Mouse (Mus musculus) lung, embryonic 16.5 days (tissue): Measurements from ENCODE around the gene Gm9837. TPM values are rescaled to one million over a fixed set of nuclear protein-coding genes. Genes with fewer than 3 reads are reported as not detected.

Experiments used
- ATAC-seq: fragments of 200-750 bp; cut with Nextera tagmentation; 2 replicates; pipeline ENCODE4 v1.8.0; 2017; ENCODE audit warnings: low read depth, mild to moderate bottlenecking, moderate library complexity
- H3K27ac ChIP-seq: fragments of 300-500 bp; sonication (generic); 2 replicates; pipeline ENCODE4 v1.5.1; 2014; ENCODE audit warnings: mild to moderate bottlenecking, control low read depth, low read length
- H3K27me3 ChIP-seq: fragments of 300-500 bp; sonication (generic); 2 replicates; pipeline ENCODE4 v1.6.1; 2014; ENCODE audit warnings: low read depth, low read length, mixed read lengths; ENCODE audit not compliant: control insufficient read depth, insufficient read depth
- H3K36me3 ChIP-seq: fragments of 300-500 bp; sonication (generic); 2 replicates; pipeline ENCODE4 v1.6.1; 2014; ENCODE audit warnings: low read length; ENCODE audit not compliant: control insufficient read depth, insufficient read depth
- H3K4me1 ChIP-seq: fragments of 300-500 bp; sonication (generic); replicated peaks from 2 replicates; pipeline ENCODE4 v1.6.1; 2014; ENCODE audit warnings: low read length, mixed read lengths; ENCODE audit not compliant: control insufficient read depth, insufficient read depth
- H3K4me2 ChIP-seq: fragments of 300-500 bp; sonication (generic); 2 replicates; pipeline ENCODE4 v1.6.1; 2014; ENCODE audit warnings: low read depth, low read length, control low read depth
- H3K4me3 ChIP-seq: fragments of 300-500 bp; sonication (generic); 2 replicates; pipeline ENCODE4 v1.5.1; 2014; ENCODE audit warnings: mild to moderate bottlenecking, low read length, control low read depth
- H3K9ac ChIP-seq: fragments of 300-500 bp; sonication (generic); 2 replicates; pipeline ENCODE4 v1.6.1; 2014; ENCODE audit warnings: low read length, control low read depth
- H3K9me3 ChIP-seq: fragments of 300-500 bp; sonication (generic); 2 replicates; pipeline ENCODE4 v1.6.1; 2016; ENCODE audit warnings: low read length; ENCODE audit not compliant: control insufficient read depth
- WGBS: fragments of 180-500 bp; shearing (Covaris S2); extraction: QIAGEN DNeasy Blood & Tissue Kit; methylation state at CpG from one replicate; pipeline ENCODE4 v1.1.7; 2014; 5-methylcytosine and 5-hydroxymethylcytosine counted together
- polyA plus RNA-seq: library from polyadenylated mRNA; unstranded; fragments of >200 nt; fragmentation: Nextera tagmentation; extraction: Ambion mirVana; gene quantifications from 2 replicates; pipeline ENCODE4 v1.2.1, GENCODE M21; 2015

Gene Gm9837
- polyA plus RNA-seq, 1 experiment from 2014 or later = not detected

GRCm38 (mm10) chr11:53505026-53505663 is 34.9 kb upstream of the Gm9837 start:
- Histone ChIP-seq H3K36me3 (no peaks in the 10 kb centered on the region), H3K27me3 (no peaks in the 10 kb centered on the region), H3K4me2 (no peak overlapping the region), H3K27ac (no peak overlapping the region), H3K9ac (no peak overlapping the region), H3K9me3 (no peaks in the 10 kb centered on the region), H3K4me1 (peaks cover 5% of the 10 kb centered on the region; the same call in 1 of the 2 replicates), H3K4me3 (no peak overlapping the region)
- ATAC-seq = no peak
- 64% methylated on average over 5 of the region's 5 CpGs for WGBS

- no peak for ATAC-seq
- no peaks in the 10 kb centered on the region for H3K9me3 ChIP-seq
- H3K9ac ChIP-seq = no peak overlapping the region
- H3K27me3 ChIP-seq = no peaks in the 10 kb centered on the region
- peaks cover 5% of the 10 kb centered on the region; the same call in 1 of the 2 replicates for H3K4me1 ChIP-seq
- 80% methylated on average over 8 of the region's 8 CpGs for WGBS
- no peaks in the 10 kb centered on the region for H3K36me3 ChIP-seq
- H3K27ac ChIP-seq = no peak overlapping the region
- H3K4me3 ChIP-seq = no peak overlapping the region
- H3K4me2 ChIP-seq = no peak overlapping the region
These were observed 34.1 kb upstream of the Gm9837 start for GRCm38 (mm10) chr11:53504376-53504775.

DNA sequence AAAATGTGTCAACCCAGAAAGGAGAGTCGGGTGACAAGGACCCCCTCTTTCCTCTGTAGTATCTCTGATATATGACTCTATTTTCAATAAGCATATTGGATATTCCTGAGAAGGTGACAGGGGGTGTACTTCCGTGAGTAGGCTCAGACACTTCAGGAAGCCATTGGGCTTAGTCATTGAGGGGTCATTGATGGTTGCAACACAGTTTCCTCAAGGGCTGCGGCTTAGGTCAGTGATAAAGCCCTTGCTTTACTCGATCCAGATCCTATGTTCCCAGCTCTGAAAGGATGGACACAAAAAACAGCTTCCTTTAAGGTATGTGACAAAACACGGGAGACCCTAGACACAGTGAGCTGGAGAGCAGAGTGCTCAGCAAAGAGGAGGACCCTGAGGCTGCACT is 33.5 kb upstream of the Gm9837 start:
- ATAC-seq = no peak
- Histone ChIP-seq H3K4me1 (peaks cover 5% of the 10 kb centered on the region; the same call in 1 of the 2 replicates), H3K27ac (no peak overlapping the region), H3K9ac (no peak overlapping the region), H3K4me3 (no peak overlapping the region), H3K4me2 (no peak overlapping the region), H3K36me3 (no peaks in the 10 kb centered on the region), H3K9me3 (no peaks in the 10 kb centered on the region), H3K27me3 (no peaks in the 10 kb centered on the region)
- WGBS = 73% methylated on average over 5 of the region's 5 CpGs

DNA sequence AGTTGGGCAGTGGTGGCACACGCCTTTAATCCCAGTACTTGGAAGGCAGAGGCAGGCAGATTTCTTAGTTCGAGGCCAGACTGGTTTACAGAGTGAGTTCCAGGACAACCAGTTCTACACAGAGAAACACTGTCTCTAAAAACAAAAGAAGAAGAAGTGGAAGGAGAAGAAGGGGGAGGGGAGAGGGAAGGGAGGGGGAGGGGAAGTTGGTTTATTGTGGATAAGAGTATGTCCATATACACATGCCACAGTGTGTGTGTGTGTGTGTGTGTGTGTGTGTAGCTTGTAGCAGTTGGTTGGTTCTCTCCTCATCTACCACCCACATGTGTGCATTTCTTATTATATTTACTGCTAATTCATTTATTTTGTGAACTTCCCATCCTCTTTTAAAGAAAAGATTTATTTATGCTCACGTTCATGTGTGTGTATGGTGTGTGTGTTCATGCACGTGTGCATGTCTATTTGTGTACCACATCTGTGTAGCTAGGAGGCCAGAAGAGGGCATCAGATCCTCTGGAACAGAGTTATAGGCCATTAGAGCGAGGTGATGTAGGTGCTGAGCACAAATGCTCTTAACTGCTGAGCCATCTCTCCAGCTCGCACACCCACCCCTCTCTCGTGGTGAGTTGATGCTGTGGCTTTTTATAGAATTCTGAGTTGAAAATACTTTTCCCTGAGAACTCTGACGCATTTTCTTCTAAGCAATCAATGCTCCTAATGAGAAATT is 31.9 kb upstream of the Gm9837 start:
- no peak for ATAC-seq
- H3K9me3 ChIP-seq = no peaks in the 10 kb centered on the region
- no peak overlapping the region for H3K4me3 ChIP-seq
- H3K9ac ChIP-seq = no peak overlapping the region
- no peaks in the 10 kb centered on the region for H3K36me3 ChIP-seq
- no peak overlapping the region for H3K27ac ChIP-seq
- H3K27me3 ChIP-seq = no peaks in the 10 kb centered on the region
- 72% methylated on average over 8 of the region's 8 CpGs for WGBS
- H3K4me2 ChIP-seq = no peak overlapping the region
- peaks cover 5% of the 10 kb centered on the region; the same call in 1 of the 2 replicates for H3K4me1 ChIP-seq

DNA sequence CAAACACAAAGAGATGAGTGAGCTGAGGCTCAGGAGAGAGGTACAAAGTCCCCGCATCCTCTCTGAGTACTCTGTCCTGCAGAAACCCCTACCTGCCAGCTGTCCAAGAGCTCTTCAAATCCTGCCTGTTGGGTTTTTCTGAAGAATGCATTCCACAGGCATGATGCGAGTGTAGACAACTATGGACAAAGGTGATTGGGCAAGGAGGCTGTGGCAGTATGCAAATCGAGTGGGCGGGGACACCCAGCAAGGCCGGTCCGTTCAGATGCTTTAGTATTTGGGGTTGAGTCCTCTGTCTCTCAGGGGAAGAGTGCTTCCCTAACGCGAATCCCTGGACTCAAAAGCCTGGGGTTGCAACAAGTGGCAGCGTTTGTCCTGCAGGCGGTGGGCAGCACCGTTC is 30.3 kb upstream of the Gm9837 start:
- Histone ChIP-seq H3K9me3 (no peaks in the 10 kb centered on the region), H3K4me3 (no peak overlapping the region), H3K4me1 (peaks cover 5% of the 10 kb centered on the region; the same call in 1 of the 2 replicates), H3K9ac (no peak overlapping the region), H3K27me3 (no peaks in the 10 kb centered on the region), H3K27ac (no peak overlapping the region), H3K4me2 (peak overlapping the region; percentile 36), H3K36me3 (no peaks in the 10 kb centered on the region)
- ATAC-seq = peak; percentile 90
- WGBS = 9% methylated on average over 11 of the region's 11 CpGs

GRCm38 (mm10) chr11:53496946-53497345 is 26.7 kb upstream of the Gm9837 start:
- no peaks in the 10 kb centered on the region for H3K36me3 ChIP-seq
- no peak overlapping the region for H3K27ac ChIP-seq
- H3K4me1 ChIP-seq = peaks cover 5% of the 10 kb centered on the region; the same call in 1 of the 2 replicates
- ATAC-seq = no peak
- H3K9ac ChIP-seq = no peak overlapping the region
- 70% methylated on average over 6 of the region's 6 CpGs for WGBS
- no peaks in the 10 kb centered on the region for H3K27me3 ChIP-seq
- no peak overlapping the region for H3K4me2 ChIP-seq
- H3K9me3 ChIP-seq = no peaks in the 10 kb centered on the region
- H3K4me3 ChIP-seq = no peak overlapping the region

DNA sequence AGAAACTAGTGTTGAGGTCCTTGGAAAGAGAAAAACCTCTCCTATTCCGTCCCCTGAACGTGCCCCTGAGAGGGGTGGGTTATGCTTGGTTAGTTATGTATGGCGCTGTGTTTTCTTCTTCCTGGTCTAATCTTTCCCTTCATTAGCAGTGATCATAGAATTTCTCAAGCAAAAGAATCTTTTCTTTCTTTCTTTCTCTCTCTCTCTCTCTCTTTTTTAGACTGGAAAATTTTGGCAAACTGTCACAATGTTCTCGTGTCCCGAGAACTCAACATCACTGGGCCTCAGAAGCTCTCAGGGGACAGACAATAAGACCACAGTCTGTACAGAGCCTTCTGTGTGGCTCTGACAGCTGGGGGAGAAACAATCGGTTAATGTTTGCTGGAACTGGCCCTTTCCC is 25.1 kb upstream of the Gm9837 start:
- H3K9ac ChIP-seq = no peak overlapping the region
- ATAC-seq = no peak

GRCm38 (mm10) chr11:53493243-53493955 is 23.1 kb upstream of the Gm9837 start:
- H3K4me2 ChIP-seq = no peak overlapping the region
- H3K27me3 ChIP-seq = no peaks in the 10 kb centered on the region
- 0 out of 2 replicates have a peak, but pooled peaks cover 3% of the 10 kb centered on the region for H3K9me3 ChIP-seq
- H3K27ac ChIP-seq = no peak overlapping the region
- no peaks in the 10 kb centered on the region for H3K36me3 ChIP-seq
- no peak for ATAC-seq
- no peak overlapping the region for H3K4me3 ChIP-seq
- 34% methylated on average over 3 of the region's 3 CpGs for WGBS
- no peaks in the 10 kb centered on the region for H3K4me1 ChIP-seq
- H3K9ac ChIP-seq = no peak overlapping the region

More for the DNA sequence above, 25.1 kb upstream of the Gm9837 start:
- no peak overlapping the region for H3K27ac ChIP-seq
- H3K36me3 ChIP-seq = no peaks in the 10 kb centered on the region
- H3K4me2 ChIP-seq = no peak overlapping the region
- H3K27me3 ChIP-seq = no peaks in the 10 kb centered on the region
- H3K4me3 ChIP-seq = no peak overlapping the region
- 53% methylated on average over 6 of the region's 6 CpGs for WGBS
- peaks cover under 1% of the 10 kb centered on the region; the same call in 1 of the 2 replicates for H3K4me1 ChIP-seq
- H3K9me3 ChIP-seq = no peaks in the 10 kb centered on the region

- H3K9ac ChIP-seq = no peak overlapping the region
- H3K27me3 ChIP-seq = no peaks in the 10 kb centered on the region; the same call in 1 of the 2 replicates
- 31% methylated on average over 8 of the region's 8 CpGs for WGBS
- no peaks in the 10 kb centered on the region for H3K4me1 ChIP-seq
- no peaks in the 10 kb centered on the region for H3K36me3 ChIP-seq
- H3K4me2 ChIP-seq = no peak overlapping the region
- ATAC-seq = no peak
- 0 out of 2 replicates have a peak, but pooled peaks cover 3% of the 10 kb centered on the region for H3K9me3 ChIP-seq
- H3K4me3 ChIP-seq = no peak overlapping the region
- no peak overlapping the region for H3K27ac ChIP-seq
These were observed 21.7 kb upstream of the Gm9837 start for GRCm38 (mm10) chr11:53491954-53492401.
